Mouse (Mus musculus) layer of hippocampus, postnatal 36 days (tissue): ENCODE results near the gene Mbnl1. TPM values are rescaled to one million over a fixed set of nuclear protein-coding genes. Genes with fewer than 3 reads are reported as not detected.
"Not testable (repeated sequence)": the region's sequence is repeated elsewhere in the genome, so short reads cannot be mapped to it uniquely, and the experiment has no call there.

ENCODE experiments used
- DNase-seq, 2 experiments: peaks; one replicate each; pipeline ENCODE4 v3.0.0; 2022
- total RNA-seq, 2 experiments: library from RNA; stranded (reverse); gene quantifications; 2 replicates each; pipeline ENCODE4 v1.2.3; 2021

The Mbnl1 gene
- total RNA-seq, result 100 to 1,000 TPM; 126 to 129 TPM

DNA sequence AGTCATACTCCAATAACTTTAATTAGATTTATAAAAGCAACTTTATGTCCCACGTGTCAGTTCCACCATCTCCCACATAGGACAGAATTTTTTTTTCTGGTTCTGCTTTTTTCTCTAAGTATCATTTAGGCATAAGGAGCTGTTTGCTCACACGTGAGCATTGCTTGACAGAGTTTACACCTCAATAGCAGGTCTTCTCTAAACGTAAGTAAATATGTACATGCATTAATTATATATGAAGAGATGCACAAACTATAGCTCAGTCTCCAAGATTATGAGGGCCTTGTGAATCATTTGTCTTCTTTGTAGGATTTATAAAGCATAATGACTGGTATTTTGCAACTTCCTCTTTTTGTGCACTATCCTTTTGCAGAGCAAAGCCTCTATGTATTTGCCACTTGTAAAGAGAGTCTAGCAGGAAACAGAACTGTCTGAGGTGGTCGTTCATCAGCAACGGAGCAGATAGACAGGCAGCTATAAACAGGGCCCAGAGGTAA lies at the start of gene Mbnl1:
TSS of gene Mbnl1 (plus strand) at position 150 of the 497 bp plus-strand sequence.
- no peak for DNase-seq

- DNase-seq, result no peak
Measured at GRCm38 (mm10) chr3:60424148-60424547, 48.5 kb upstream of the Mbnl1 start.

DNA sequence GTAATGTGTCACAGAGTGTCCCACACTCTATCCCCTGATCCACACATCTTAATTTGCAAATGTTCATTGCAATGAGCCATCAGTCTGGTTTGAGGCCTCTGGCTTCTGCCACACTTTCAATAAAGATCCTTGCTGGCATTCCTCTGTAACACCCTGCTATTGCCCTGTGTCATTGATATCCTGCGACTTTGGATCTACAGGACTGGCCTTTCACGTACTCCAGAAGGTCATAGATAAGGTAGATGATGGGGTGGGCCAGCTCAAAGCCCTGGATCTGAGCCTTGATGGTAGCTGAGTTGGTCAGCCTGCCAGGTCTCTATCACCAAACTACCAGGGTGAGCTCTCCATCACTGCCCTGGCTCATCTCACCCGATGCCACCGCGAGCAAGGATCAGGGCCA lies 43.6 kb upstream of the Mbnl1 start:
- DNase-seq, result no peak

- DNase-seq, result no peak
Measured at GRCm38 (mm10) chr3:60437254-60437653, 35.4 kb upstream of the Mbnl1 start.

GRCm38 (mm10) chr3:60437678-60438232 lies 34.9 kb upstream of the Mbnl1 start:
- no peak for DNase-seq

DNA sequence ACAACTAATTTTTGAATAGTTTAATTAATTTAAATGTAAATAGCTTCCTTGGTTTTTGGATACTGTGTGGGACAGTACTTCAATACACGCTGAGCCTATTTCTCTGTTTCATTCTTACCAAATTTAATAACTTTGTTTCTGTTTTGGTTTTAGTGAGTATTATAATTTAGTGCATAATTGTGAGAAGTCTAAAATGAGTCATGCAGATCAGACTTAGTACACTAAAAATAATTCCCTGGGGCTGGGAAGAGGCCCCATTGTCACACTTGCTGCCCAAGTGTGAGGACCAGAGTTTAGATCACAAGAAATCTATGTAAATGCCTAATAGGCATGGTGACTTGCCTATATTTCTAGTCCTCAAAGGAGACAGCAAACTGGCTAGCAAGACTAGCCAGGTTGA lies 33.9 kb upstream of the Mbnl1 start:
- no peak for DNase-seq

GRCm38 (mm10) chr3:60461828-60462521 lies 10.7 kb upstream of the Mbnl1 start:
- DNase-seq, result no peak

GRCm38 (mm10) chr3:60468667-60469066 lies 4.0 kb upstream of the Mbnl1 start:
- DNase-seq, result not testable (repeated sequence)

DNA sequence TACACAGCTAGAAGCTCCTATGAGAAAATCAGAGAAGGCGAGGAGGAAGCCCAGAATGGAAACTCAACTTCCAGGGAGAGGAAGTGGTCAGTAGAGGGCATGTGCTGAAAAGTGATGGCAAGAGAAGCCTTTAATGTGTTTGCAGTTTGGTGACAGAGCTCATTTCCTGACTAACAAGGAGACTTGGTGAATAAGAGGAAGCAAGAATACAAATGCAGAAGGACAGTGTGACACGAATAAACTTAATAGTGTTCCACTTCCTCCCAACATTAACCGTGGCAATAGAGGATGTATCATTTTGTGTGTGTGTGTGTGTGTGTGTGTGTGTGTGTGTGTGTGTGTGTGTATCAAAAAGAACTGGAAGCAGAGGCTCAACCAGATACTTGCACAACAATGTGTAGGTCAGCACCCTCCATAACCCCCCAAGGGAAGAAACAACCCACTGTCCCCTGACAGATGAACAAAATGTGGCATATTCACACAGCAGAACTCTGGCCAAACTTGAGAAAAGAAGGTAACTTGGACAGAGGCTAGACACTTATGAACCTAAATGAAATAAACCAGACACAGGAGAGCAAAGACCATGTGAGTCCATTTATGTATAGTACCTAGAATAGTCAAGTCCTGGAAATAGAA lies 3.3 kb upstream of the Mbnl1 start:
- DNase-seq, result not testable (repeated sequence)

- no peak for DNase-seq
Measured at GRCm38 (mm10) chr3:60472011-60472680, 484 bp upstream of the Mbnl1 start.

DNA sequence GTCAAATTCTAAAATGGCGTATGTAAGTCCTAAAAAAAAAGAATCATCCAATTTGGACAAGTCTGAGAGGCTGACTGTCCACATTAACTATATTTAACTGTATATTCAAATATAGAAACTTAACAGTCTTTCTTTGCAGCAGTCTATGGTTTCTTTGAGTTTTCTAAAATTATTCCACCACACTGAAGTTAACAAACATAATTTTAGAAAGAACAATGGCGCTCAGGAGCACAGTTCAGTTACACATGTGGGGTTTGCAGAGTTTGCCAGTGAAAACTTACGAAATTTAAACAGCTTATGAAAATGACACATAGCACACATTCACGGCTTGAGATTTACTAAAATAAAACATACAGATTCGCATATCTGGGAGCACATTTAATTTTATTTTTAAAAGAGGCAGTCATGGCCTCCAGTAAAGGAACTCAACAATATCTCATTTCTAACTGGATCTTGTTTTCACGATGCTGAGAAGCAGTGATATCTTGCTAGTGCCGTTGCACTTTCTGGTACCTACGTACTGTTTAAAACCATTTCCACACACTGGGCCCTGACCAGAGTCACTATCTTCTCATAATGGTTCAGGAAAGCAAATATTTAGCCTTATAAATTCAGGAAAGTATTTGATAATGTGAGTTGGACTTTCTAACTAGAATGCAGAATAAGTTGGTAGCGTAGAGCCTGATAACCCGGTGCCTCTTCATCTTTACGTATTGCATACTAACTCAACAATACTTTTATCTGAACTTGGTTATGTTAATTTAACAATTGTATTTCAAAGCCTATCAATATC lies 1.4 kb downstream of the Mbnl1 start:
- no peak for DNase-seq

- no peak for DNase-seq
Measured at GRCm38 (mm10) chr3:60474654-60474972, 2.0 kb downstream of the Mbnl1 start.

GRCm38 (mm10) chr3:60475055-60475454 lies 2.4 kb downstream of the Mbnl1 start:
- no peak for DNase-seq

- no peak for DNase-seq
Measured at GRCm38 (mm10) chr3:60476751-60477255, 4.2 kb downstream of the Mbnl1 start.

- DNase-seq, result no peak
Measured at GRCm38 (mm10) chr3:60478433-60478832, 5.8 kb downstream of the Mbnl1 start.

GRCm38 (mm10) chr3:60480716-60481115 lies 8.1 kb downstream of the Mbnl1 start:
- no peak for DNase-seq

DNA sequence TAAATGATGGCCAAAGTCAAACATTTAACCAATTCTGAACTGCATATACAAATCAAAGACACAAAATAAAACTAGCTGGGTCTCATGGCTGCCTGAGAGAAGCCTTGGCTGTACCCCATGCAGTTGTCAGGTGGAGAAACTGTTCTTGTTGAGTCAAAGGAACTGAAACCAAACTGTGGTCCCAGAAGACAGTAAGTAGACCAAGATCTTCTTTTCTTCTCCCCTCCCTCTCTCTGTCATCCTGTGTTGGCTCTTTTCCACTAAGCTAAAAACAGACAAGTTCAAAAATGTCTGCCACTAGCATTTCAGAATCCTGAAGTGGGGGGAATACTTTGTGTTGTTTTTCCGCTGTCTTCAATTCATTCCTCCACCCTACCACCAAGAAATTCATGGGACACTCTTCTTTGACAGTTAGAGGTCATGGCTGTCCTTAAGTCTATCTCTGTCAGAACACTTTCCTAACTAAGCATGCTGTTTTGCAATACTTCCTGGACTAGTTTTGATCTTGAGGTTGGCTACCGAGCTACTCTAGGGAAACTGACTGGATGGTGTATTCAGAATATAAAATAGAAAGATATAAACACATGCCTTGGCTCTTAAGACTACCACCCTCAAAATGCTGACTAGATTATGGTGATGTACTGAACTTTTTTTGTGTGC lies 9.2 kb downstream of the Mbnl1 start:
- DNase-seq, result no peak

GRCm38 (mm10) chr3:60483305-60483704 lies 10.7 kb downstream of the Mbnl1 start:
- DNase-seq, result no peak

DNA sequence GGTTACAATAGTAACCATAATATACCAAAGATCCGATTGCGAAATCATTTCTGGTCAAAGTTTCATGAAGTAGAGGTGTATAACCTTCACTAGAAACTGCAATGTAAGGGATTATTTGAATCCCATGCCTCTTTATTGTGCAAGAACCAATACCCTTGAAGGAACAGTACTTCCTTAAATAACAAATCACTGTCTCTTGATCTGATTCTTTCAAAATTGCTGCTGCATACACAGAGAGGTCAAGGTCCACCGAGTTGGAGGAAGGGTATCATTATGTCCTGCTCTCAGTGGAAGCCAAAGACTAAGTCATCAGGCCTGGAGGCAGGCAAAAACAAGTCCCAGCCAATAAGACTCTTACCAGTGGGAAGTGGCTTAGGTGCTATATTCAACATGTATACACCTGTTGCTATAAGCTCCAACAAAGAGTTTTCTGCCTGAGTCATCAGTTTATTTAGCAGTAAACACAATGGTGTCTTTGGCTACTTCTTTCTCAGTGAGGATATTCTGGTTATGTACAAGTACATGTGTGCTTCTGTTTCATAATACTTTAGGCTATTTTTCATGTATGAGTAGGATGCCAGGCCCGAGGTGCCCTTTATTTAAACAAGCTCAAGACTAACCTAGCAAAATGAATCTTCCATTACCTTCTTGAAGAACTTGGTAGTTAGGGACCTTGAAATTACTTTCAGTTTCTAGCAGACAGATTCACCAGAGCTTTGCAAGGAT lies 13.5 kb downstream of the Mbnl1 start:
- no peak for DNase-seq

- DNase-seq, result no peak
Measured at GRCm38 (mm10) chr3:60486713-60487170, 14.1 kb downstream of the Mbnl1 start.

GRCm38 (mm10) chr3:60489509-60489908 lies 16.9 kb downstream of the Mbnl1 start:
- DNase-seq, result no peak
